8 mouse cellular contexts compared by ENCODE assay signal in the genomic region with DNA sequence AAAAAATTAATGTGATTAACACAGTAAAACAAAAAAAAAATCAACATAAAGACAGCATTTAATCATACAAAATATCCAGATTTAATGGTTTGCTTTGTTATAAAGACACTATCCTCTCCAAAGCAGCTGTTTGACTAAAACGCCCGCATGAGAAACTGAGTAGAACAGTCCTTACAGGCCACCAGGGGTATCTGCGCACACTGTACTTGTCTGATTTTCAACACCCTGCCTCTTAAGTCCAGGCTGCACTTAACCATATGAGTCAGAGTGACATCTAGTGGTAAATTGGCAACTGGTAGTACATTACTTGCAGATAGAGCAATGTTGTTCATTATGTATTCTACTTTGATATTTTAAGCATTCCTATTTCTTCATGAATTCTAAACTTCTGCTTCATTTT.
DNase-seq lines count a peak whose midpoint lies in the region; ATAC-seq and TF ChIP-seq lines count a peak whose summit lies in the region.

No protein-coding gene starts in this region.

- no peaks in the 10 kb centered on the region for H3K27me3 ChIP-seq in thymus, adult 2 months (ENCODE audit: control insufficient read depth, insufficient read depth, low read length)
- no peaks in the 10 kb centered on the region for H3K27me3 ChIP-seq in kidney, adult 2 months (replicated peaks; ENCODE audit: control insufficient read depth, insufficient read depth, low read length)

- no peak overlapping the region for H3K27ac ChIP-seq in thymus, adult 2 months (ENCODE audit: control insufficient read depth, insufficient read depth, low read length)
- H3K27ac ChIP-seq in kidney, adult 2 months (ENCODE audit: insufficient read depth, low read depth, low read length) = no peak overlapping the region

- peak; percentile 92 for ATAC-seq in megakaryocyte, adult 5-6 weeks (ENCODE audit: poor library complexity, severe bottlenecking)

- DNase-seq in adrenal gland, adult (ENCODE audit: inconsistent age in 2 of 2, low spot score in 1 of 2) = peak; percentile 15 to 69
- no peak for DNase-seq in adrenal gland, adult 8-10 months
- peak; percentile 32 for DNase-seq in thymus, adult 2 months
- DNase-seq in thymus, adult 18-20 months = no peak
- peak; percentile 43 for DNase-seq in fibroblast of lung, adult 2 months (ENCODE audit: low read depth)
- DNase-seq in kidney, adult 2 months = peak; percentile 72
- peak; percentile 79 for DNase-seq in telencephalon, adult 2 months (ENCODE audit: low read depth, low spot score)

- no peak for TF ChIP-seq CTCF in thymus, adult 2 months (IDR thresholded peaks at IDR 0.05; ENCODE audit: borderline replicate concordance, control insufficient read depth, extremely low read depth, insufficient read depth, low read length, poor library complexity)
- peak; percentile 50 for TF ChIP-seq CTCF in kidney, adult 2 months (conservative IDR thresholded peaks at IDR 0.05; ENCODE audit: insufficient read depth, insufficient read length, low read depth, low read length)

- 24% methylated on average over 3 of the region's 3 CpGs for WGBS in thymus, adult 2 months
- WGBS in kidney, adult 2 months = 19% methylated on average over 3 of the region's 3 CpGs

- H3K36me3 ChIP-seq in thymus, adult 2 months (ENCODE audit: control insufficient read depth, insufficient read depth, low read length) = no peaks in the 10 kb centered on the region
- H3K36me3 ChIP-seq in kidney, adult 2 months (ENCODE audit: control insufficient read depth, insufficient read depth, low read length) = no peaks in the 10 kb centered on the region

- TF ChIP-seq POLR2A in thymus, adult 2 months (IDR thresholded peaks at IDR 0.05; ENCODE audit: control insufficient read depth, extremely low read depth, insufficient read depth, low read length, poor library complexity) = no peak
- no peak for TF ChIP-seq POLR2A in kidney, adult 2 months (IDR thresholded peaks at IDR 0.05; ENCODE audit: low read depth, low read length)

- no peaks in the 10 kb centered on the region for H3K4me1 ChIP-seq in thymus, adult 2 months (replicated peaks; ENCODE audit: control insufficient read depth, insufficient read depth, low read length)
- H3K4me1 ChIP-seq in kidney, adult 2 months (ENCODE audit: control insufficient read depth, insufficient read depth, low read length) = no peaks in the 10 kb centered on the region

- H3K4me3 ChIP-seq in thymus, adult 2 months (ENCODE audit: control insufficient read depth, insufficient read depth, low read length) = no peak overlapping the region
- no peak overlapping the region for H3K4me3 ChIP-seq in kidney, adult 2 months (ENCODE audit: insufficient read depth, low read depth, low read length)

Comparison
In these comparisons a context has a peak if more than half of its experiments do, and no peak if none do; other contexts are left out.
1. DNase-seq: peak in adrenal gland, adult (2 of 2), thymus, adult 2 months (single experiment), fibroblast of lung, adult 2 months (single experiment), kidney, adult 2 months (single experiment) and telencephalon, adult 2 months (single experiment); none in adrenal gland, adult 8-10 months (single experiment) and thymus, adult 18-20 months (0 of 2).